Mouse (Mus musculus) spleen, postnatal 4 days (tissue): ENCODE results near the gene Mpped2.

Experiments
- DNase-seq, 2 experiments: peaks; one replicate each; pipeline ENCODE4 v3.0.0; 2022; ENCODE audit warnings: low spot score in 2 of 2

The Mpped2 gene

DNA sequence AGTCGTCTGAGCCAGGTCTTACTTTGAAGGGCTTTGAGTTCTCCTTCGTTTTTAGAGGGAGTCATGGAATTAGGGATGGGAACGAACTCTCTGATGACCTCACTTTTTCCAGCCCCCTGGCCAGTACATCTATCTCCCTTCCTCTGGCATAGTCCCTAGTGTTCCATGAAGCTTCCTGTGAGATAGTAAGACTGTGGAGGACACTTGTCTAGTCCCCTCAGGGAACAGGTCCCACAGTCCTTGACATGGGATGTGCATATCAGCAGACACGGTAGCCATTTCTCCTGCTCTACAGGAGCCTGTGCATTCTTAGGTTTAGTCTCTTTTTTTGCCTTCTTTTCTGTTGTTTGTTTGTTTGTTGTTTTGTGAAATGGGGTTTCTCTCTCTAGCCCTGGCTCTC is 105.8 kb downstream of the Mpped2 start:
- DNase-seq = no peak

- DNase-seq = no peak
These were observed 122.8 kb downstream of the Mpped2 start for GRCm38 (mm10) chr2:106815898-106816297.

DNA sequence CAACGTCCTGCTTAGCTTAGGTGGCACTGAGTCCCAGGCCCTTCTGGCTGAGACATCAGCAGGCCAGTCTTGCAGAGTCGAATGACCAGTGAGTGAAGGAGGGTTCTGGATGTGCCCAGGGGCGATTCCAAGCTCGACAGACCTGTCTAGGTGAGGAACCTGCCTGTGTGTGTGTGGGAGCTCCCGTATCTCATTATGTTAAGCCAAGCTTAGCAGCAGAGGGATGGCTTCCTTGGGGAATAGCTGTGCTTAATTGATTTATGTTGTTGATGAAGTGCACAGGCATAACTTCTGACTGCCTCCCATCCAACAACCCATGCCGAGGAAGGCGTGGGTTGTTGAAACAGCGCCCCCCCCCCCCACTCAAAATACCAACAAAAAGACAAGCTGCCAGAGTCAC is 128.2 kb downstream of the Mpped2 start:
- no peak for DNase-seq

- no peak for DNase-seq
These were observed 128.8 kb downstream of the Mpped2 start for GRCm38 (mm10) chr2:106821883-106822282.

- no peak for DNase-seq
These were observed 129.5 kb downstream of the Mpped2 start for GRCm38 (mm10) chr2:106822540-106822939.

DNA sequence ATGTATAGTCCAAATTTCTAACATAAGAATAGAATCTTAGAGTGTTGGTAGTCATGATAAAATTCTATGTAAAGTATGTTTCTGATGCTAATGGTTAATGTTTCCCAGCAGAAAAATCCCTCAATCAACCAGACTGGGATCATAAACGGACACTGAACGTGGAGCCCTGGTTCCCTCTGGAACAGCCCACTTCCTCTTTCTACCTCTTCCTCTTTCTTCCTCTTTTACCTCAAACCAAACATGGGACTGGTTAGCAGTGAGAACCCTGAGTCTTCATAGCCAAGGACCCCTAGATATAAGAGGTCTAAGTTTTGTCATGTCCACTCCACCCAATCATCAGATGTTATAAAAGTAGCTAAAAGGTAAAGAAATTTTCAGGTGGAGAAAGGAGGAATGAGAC is 132.4 kb downstream of the Mpped2 start:
- no peak for DNase-seq

- DNase-seq = no peak
These were observed 133.0 kb downstream of the Mpped2 start for GRCm38 (mm10) chr2:106826023-106826422.

DNA sequence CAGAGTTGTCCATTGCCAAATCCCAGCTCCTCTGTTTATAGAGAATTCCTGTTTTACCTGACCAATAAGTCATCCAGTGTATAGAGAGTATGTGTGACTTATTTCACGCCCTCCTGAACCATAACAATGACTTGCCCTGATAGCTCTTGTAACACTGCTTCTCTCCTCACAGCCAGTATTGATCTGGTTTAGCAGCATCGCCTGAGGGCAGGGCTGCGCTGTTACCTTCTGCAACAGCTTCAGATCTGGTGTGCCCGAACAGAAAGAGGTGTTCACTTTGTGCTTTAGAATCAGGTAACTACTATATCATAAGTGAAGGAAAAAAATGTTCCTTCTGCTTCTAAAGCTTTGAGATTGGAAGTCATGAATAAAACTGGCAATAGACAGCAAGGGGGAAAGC is 133.7 kb downstream of the Mpped2 start:
- no peak for DNase-seq

GRCm38 (mm10) chr2:106828573-106829310 is 135.7 kb downstream of the Mpped2 start:
- DNase-seq = no peak

DNA sequence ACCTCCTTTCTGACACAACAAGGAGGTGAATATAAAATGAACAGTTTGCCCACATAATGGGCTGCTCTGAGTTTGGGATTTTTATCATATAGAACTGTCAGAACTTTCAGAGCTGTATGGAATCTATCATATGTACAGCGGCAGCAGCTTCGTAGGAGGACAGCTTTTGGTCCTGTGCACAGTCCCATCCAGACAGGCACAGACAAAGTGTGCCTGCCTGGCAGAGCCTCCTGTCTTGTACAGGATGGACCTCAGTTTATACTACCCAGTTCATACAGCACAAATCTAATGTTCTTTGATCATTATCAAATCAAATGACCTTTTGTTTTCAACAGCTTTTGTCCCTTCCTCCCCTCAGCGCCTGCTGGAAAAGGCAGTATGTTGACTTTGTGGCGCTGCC is 136.4 kb downstream of the Mpped2 start:
- DNase-seq = no peak

- no peak for DNase-seq
These were observed 139.5 kb downstream of the Mpped2 start for GRCm38 (mm10) chr2:106832577-106832976.

DNA sequence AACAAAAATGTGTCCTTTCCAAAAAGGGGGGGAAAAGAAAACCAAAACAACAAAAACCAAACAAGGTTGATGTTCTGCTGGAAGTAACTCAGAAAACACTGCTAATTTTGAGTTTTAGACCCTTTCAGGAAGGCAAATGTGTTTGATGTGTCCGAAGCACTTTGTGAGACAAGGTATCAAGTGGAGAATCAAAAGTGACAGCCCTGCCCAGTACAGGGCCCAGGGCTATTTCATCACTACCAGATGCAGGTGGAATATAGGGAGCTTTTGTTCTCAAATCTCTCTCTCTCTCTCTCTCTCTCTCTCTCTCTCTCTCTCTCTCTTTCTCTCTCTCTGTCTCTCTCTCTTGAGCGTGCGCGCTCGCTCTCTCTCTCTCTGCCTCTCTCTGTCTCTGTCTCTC is 140.1 kb downstream of the Mpped2 start:
- no peak for DNase-seq

DNA sequence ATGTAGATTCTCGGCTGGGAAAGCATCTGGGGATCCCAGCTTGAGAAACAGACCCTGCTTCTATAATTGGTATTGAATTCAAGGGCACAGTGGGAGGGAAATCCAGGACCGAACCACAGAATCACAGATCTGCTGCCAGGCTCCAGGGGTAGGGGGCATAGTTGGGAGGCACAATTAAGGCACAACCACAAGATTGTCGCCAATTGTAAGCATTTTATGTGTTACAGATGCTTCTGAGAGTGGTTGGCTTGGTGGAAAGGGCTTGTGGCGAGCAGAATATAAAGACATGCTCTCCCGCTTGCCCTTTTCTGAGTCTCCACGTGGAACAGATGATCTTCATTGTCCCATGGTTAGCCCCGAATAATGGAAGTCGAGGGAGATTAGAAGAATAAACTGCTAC is 142.3 kb downstream of the Mpped2 start:
- DNase-seq = no peak

DNA sequence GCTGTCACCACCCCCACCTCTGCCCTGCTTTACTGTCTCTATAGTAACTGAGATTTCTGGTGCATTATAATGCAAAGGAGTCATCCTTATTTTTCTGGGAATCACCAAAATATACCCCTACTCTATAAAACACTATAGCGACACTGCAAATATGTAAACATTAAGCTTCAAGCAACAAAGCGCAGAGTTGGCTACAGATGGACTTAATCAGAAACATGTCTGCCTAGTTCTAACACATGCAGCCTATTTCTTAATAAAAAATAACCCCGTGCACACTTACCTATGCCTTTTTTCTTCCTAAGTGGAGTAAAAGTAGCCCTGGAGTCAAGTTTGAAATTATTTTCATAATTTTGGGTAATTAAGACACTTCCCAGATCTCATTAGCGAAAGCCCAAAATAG is 144.2 kb downstream of the Mpped2 start:
- no peak for DNase-seq

DNA sequence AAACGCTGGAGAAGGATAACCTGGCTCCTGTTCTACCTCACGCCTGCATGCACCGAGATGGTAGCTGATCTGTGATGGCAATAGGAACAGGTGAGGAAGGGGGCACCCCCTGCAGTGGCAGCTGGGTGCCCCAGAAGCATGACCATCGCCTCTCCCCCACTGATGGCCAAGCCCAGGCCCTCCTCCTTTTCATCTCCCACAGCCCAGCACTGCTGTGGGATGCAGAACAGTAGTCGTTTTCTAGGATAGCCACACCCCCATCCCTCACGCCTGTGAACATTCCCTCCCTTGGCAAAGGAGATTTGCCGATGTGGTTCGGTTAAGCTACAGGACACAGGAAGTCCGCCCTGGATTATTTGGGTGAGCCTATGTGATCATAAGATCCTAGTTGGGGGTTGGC is 151.1 kb downstream of the Mpped2 start:
- DNase-seq = no peak

- no peak for DNase-seq
These were observed 152.0 kb downstream of the Mpped2 start for GRCm38 (mm10) chr2:106844766-106845678.

DNA sequence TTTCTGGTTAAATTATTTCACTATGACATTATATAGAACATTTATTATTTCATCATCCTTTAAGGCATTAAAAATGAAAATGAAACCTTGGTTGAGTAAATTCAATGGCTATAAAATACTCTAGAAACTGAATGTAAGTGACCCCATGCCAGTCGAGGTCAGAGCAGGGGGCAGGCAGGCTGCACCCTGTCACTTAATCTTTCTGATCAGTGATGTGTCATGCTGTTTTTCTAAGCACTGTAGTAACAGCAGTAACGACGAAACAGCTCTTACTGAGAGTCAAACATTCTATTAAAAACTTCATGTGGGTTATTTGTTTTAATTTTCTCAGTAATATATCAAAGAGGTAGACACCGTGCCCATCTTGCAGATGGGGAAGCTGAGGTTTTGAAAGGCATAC is 153.4 kb downstream of the Mpped2 start:
- no peak for DNase-seq

DNA sequence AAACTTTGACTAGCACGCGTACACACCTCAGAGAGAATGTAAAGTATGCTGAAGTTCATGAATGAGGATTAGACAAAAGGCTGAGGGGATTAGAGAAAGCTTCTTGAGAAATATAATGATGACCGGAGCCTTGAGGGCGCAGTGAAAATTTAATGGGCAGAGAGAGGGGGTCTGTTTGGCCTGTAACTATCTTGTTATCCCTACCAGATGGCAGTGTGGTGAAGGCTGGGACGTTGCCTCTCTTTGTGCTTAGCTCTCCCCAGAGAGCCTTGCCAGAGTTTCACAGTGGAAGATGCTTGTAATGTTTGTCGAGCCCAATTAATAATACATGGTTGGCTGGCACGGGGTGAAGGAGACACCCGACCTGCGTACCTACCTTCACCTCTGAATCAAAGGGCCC is 156.3 kb downstream of the Mpped2 start:
- no peak for DNase-seq

DNA sequence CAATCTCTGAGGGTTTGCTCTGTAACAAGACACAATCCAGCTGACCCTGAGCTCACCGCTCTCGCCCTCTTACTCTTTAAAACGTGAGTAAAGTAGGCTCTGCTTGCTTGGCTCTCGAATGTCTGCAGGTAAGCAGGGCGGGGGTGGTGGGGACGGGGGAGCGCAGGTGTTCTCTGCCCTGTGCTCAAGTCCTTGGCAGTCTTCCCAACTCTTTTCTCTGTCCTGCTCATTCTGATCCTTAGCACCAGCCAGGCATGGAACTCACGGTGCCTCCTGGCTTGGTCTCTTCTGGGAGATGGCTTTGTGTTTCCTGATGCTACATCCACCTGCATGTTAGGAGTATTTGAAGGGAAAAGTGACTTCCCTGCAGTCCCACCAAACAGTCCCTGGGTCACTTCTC is 158.4 kb downstream of the Mpped2 start:
- DNase-seq = no peak

GRCm38 (mm10) chr2:106854213-106854612 is 161.1 kb downstream of the Mpped2 start:
- no peak for DNase-seq

DNA sequence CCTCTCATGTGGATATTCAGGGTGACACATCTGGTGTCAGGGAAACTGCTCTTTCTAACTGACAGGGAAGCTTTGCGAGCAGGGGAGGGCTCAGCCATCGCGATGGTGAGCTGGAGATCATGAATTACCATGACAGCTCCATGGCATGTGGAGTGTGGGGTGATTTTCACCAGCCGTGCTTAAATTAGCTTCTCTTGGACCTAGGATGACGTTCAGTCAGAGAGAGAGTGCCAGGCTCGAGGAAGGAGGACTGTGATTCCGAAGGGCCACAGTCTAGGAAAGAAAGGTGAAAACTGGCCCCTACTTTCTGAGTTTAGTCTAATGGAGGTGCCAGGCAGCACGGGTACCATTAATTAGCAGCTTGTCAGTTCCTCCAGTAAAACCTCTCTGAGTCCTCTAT is 161.7 kb downstream of the Mpped2 start:
- no peak for DNase-seq

- no peak for DNase-seq
These were observed 162.1 kb downstream of the Mpped2 start for GRCm38 (mm10) chr2:106855184-106855583.
